Mouse (Mus musculus) erythroblast, embryonic 14.5 days (primary cell): ENCODE results near the gene Xpc. TPM values are rescaled to one million over a fixed set of nuclear protein-coding genes. Genes with fewer than 3 reads are reported as not detected.
A peak's percentile ranks its signal among the peaks of the same experiment; 100 is the strongest.

Experiments used
- H3K27me3 ChIP-seq: 2 replicates; pipeline ENCODE4 v1.6.1; 2012; ENCODE audit warnings: inconsistent platforms; ENCODE audit not compliant: control insufficient read depth
- H3K36me3 ChIP-seq: 2 replicates; pipeline ENCODE4 v1.6.1; 2012; ENCODE audit warnings: mild to moderate bottlenecking, inconsistent platforms; ENCODE audit not compliant: control insufficient read depth
- H3K4me1 ChIP-seq: 2 replicates; pipeline ENCODE4 v1.6.1; 2012; ENCODE audit warnings: inconsistent platforms; ENCODE audit not compliant: control insufficient read depth
- H3K4me3 ChIP-seq: replicated peaks from 2 replicates; pipeline ENCODE3; 2012; ENCODE audit warnings: moderate library complexity, mild to moderate bottlenecking, inconsistent platforms
- H3K9me3 ChIP-seq: 2 replicates; pipeline ENCODE4 v1.6.1; 2012; ENCODE audit warnings: low read length, inconsistent platforms, mixed read lengths; ENCODE audit not compliant: control insufficient read depth
- GATA1 ChIP-seq: IDR thresholded peaks from 2 replicates; pipeline ENCODE4 v1.6.1; 2012; ENCODE audit warnings: low read length, inconsistent platforms, mixed read lengths
- TAL1 ChIP-seq: IDR thresholded peaks from 3 replicates; pipeline ENCODE4 v1.6.1; 2012; ENCODE audit warnings: low read length, inconsistent platforms, mixed read lengths
- polyA plus RNA-seq: library from polyadenylated mRNA; stranded (reverse); fragments of >175 nt; gene quantifications from 2 replicates; pipeline ENCODE4 v1.2.3, GENCODE M21; 2012

Xpc gene
- polyA plus RNA-seq, 1 experiment = 0.07 TPM

- Histone ChIP-seq H3K4me1 (peaks cover 1% of the 10 kb centered on the region; the same call in 1 of the 2 replicates), H3K27me3 (no peaks in the 10 kb centered on the region), H3K9me3 (no peaks in the 10 kb centered on the region), H3K36me3 (peaks cover 67% of the 10 kb centered on the region), H3K4me3 (no peak overlapping the region)
- TF ChIP-seq GATA1 = no peak
- TF ChIP-seq TAL1 = no peak
Measured at GRCm38 (mm10) chr6:91465756-91466155, 49.9 kb downstream of the Xpc start.

GRCm38 (mm10) chr6:91459471-91459870 is 56.2 kb downstream of the Xpc start:
- H3K4me1 ChIP-seq = no peaks in the 10 kb centered on the region; the same call in 1 of the 2 replicates
- no peaks in the 10 kb centered on the region for H3K9me3 ChIP-seq
- no peaks in the 10 kb centered on the region for H3K27me3 ChIP-seq
- no peak for TF ChIP-seq GATA1
- no peak for TF ChIP-seq TAL1
- peaks cover 15% of the 10 kb centered on the region for H3K36me3 ChIP-seq
- no peak overlapping the region for H3K4me3 ChIP-seq

GRCm38 (mm10) chr6:91454546-91454945 is 61.1 kb downstream of the Xpc start:
- TF ChIP-seq TAL1 (no peak), GATA1 (no peak)
- Histone ChIP-seq H3K4me3 (no peak overlapping the region), H3K9me3 (no peaks in the 10 kb centered on the region), H3K36me3 (no peaks in the 10 kb centered on the region), H3K4me1 (peaks cover 9% of the 10 kb centered on the region), H3K27me3 (no peaks in the 10 kb centered on the region)

GRCm38 (mm10) chr6:91452056-91452455 is 63.6 kb downstream of the Xpc start:
- Histone ChIP-seq H3K9me3 (no peaks in the 10 kb centered on the region), H3K4me3 (no peak overlapping the region), H3K36me3 (no peaks in the 10 kb centered on the region), H3K4me1 (peaks cover 20% of the 10 kb centered on the region), H3K27me3 (no peaks in the 10 kb centered on the region)
- TF ChIP-seq TAL1 (no peak), GATA1 (no peak)

GRCm38 (mm10) chr6:91449472-91450225 is 66.0 kb downstream of the Xpc start:
- TF ChIP-seq TAL1 (no peak), GATA1 (no peak)

GRCm38 (mm10) chr6:91445316-91445715 is 70.4 kb downstream of the Xpc start:
- Histone ChIP-seq H3K4me3 (no peak overlapping the region), H3K27me3 (peaks cover 6% of the 10 kb centered on the region)
- TF ChIP-seq TAL1 (no peak), GATA1 (no peak)

More at GRCm38 (mm10) chr6:91449472-91450225, 66.0 kb downstream of the Xpc start:
- H3K36me3 ChIP-seq = no peaks in the 10 kb centered on the region
- H3K27me3 ChIP-seq = peaks cover 6% of the 10 kb centered on the region
- H3K4me3 ChIP-seq = no peak overlapping the region
- no peaks in the 10 kb centered on the region for H3K9me3 ChIP-seq
- peaks cover 20% of the 10 kb centered on the region for H3K4me1 ChIP-seq

GRCm38 (mm10) chr6:91441145-91441662 is 74.5 kb downstream of the Xpc start:
- Histone ChIP-seq H3K9me3 (no peaks in the 10 kb centered on the region), H3K27me3 (peaks cover 34% of the 10 kb centered on the region), H3K4me3 (peak overlapping the region; percentile 76), H3K4me1 (peaks cover 35% of the 10 kb centered on the region), H3K36me3 (no peaks in the 10 kb centered on the region)
- TF ChIP-seq GATA1 (peak; percentile 32; the same call in 1 of the 2 replicates), TAL1 (no peak)

More at GRCm38 (mm10) chr6:91445316-91445715, 70.4 kb downstream of the Xpc start:
- Histone ChIP-seq H3K36me3 (no peaks in the 10 kb centered on the region), H3K4me1 (peaks cover 46% of the 10 kb centered on the region), H3K9me3 (no peaks in the 10 kb centered on the region)

GRCm38 (mm10) chr6:91440474-91441144 is 75.1 kb downstream of the Xpc start:
- Histone ChIP-seq H3K9me3 (no peaks in the 10 kb centered on the region), H3K36me3 (no peaks in the 10 kb centered on the region), H3K4me3 (peak overlapping the region; percentile 76), H3K27me3 (peaks cover 37% of the 10 kb centered on the region), H3K4me1 (peaks cover 35% of the 10 kb centered on the region)
- TF ChIP-seq GATA1 (no peak), TAL1 (no peak)

Other genes starting within 250 kb of the Xpc start
- gene Wnt7a, start 104.5 kb downstream of the Xpc start, polyA plus RNA-seq = not detected in 2 replicates
- 0.15 and 0.31 TPM in 2 replicates for gene Chchd4, start 42.3 kb downstream of the Xpc start, polyA plus RNA-seq
- 0.05 and 0.15 TPM in 2 replicates for gene Tmem43, start 42.2 kb downstream of the Xpc start, polyA plus RNA-seq
- 0.51 and 0.64 TPM in 2 replicates for gene Lsm3, start within 50 bp of the Xpc start, polyA plus RNA-seq
- gene Slc6a6, start 168.2 kb upstream of the Xpc start, polyA plus RNA-seq = 0.34 and 0.45 TPM in 2 replicates